Mouse (Mus musculus): ENCODE data around the gene Bhmt.

GRCm38 (mm10) chr13:93630941-93631705 is 6.6 kb downstream of the Bhmt start:
- no peak for TF ChIP-seq HCFC1 (IDR thresholded peaks at IDR 0.05; ENCODE audit: borderline replicate concordance, insufficient read depth, low read length)
- no peak for TF ChIP-seq ZNF384 (IDR thresholded peaks at IDR 0.05; ENCODE audit: low read depth, low read length)
- no peak for TF ChIP-seq CHD2 (IDR thresholded peaks at IDR 0.05; ENCODE audit: low read depth, low read length)
- no peak for TF ChIP-seq ZC3H11A (IDR thresholded peaks at IDR 0.05; ENCODE audit: borderline replicate concordance, low read depth, low read length)

Data from ES-E14 (cell line).